Mouse (Mus musculus) cerebellum, postnatal 25 days (tissue): ENCODE measurements around the gene Ica1.

Source experiments
- DNase-seq, 2 experiments: peaks; one replicate each; pipeline ENCODE4 v3.0.0; 2021; ENCODE audit warnings: mixed read lengths in 2 of 2

The Ica1 gene

DNA sequence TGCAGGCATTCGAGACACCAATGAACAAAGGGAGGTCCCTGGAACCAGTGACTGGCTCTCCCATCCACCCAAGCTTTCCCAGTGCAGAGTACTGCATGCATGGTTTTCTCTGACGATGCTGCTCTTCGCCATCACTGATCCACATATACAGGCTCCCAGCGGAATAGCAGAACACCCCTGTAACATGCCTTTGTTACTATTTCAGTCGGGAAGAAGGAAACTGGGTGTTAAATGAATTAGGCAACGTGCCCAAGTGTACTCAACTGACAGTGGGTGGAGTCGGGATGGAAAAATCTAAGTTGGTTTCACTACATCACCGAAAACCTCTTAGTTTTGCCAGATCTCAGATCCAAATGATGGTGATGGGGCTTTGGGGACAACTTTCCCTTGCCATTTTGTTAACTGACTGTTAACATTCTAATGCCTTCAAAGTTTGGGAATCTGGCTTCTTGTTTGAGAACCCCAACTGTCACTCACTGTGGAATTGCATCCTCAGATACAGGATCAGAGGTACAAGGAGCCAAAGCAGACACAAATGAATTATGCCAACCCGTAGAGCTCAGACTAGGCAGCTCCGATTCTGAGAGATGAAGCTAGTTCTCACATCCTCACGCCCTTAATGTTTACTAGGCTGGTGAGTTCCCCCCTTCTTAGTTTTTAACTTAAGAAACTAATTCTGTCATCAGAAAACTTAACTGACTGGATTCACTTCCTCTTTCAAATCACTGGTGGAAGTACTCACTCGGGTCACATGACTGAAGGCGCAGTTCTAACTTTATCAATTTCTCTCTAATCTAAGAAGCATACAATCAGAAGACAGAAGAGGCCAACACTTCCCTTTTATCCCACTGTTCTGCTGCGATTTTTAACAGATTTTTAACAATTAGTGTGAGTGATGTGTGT, 91.4 kb downstream of the Ica1 start:
- DNase-seq: no peak

DNA sequence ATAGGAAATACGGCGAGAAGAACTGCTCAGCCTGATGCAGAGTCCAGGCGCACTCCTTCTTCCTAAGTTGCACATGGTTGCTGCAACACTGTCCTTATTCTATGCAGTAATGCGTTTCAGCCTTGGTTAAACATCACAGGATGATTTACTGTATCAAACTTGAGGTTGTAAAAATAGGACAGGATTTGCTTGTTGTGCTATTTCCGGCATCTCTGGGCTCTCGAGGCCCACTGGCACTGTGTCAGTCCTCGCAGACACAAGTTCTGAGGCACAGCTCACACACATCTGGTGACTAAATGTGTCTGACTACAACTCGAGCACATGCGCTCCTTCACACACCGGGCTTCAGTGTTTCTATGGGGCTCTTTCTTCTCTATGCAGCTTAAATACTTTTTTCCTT, 94.9 kb downstream of the Ica1 start:
- DNase-seq: no peak

DNA sequence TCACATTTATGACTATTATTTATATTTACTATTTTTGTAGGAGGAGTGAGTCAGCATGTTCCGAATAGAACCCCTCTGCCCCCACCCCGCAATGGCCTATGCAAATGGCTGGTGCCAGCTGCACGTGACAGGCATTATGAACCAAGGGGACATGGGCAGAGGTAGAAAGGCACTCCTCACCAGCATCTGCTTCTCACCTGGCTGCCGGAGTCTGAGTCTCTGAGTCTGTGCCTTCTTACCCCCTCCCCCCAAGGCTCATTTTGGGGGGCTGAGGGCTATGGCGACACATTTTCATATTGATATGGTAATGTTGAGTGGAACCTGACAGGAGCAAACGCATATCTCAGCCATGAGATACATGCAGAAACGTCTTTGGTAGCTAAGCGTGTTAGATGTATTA, 97.4 kb downstream of the Ica1 start:
- no peak for DNase-seq

DNA sequence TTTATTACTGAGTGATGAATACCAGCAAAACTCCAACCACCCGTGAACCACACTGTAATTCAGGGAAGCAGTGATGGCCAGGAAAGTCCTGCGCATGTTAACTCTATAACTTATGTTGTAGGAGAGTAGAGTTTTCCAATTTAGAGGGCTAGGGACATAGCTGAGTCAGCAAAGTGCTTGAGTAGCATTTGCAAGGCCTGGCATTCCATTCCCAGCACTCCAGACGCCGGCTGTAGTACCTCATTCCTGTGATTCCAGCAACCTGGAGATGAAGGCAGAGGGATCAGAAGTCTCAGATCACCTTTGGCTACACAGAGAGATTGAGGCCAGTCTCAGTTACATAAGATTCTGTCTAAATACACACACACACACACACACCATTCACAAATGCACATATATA, 105.3 kb downstream of the Ica1 start:
- no peak for DNase-seq

DNA sequence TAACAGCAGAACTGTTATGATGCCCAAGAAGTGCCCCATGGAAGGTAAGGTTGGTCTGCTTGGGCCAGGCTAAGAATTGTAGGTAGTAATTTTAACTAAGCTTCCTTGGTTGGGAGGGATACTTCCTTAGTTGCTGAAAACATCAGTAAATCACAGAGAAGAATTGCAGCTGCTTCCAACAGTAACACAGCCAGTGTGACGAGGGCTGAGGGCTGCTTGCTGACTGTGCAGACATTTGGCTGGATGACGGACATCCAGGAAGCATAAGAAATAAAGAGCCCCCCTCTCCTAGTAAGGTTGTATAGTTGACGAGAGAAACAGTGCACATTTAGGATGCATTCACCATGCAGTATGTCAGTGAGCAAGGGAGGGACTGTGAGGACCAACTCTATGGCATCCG, 108.9 kb downstream of the Ica1 start:
- no peak for DNase-seq

DNA sequence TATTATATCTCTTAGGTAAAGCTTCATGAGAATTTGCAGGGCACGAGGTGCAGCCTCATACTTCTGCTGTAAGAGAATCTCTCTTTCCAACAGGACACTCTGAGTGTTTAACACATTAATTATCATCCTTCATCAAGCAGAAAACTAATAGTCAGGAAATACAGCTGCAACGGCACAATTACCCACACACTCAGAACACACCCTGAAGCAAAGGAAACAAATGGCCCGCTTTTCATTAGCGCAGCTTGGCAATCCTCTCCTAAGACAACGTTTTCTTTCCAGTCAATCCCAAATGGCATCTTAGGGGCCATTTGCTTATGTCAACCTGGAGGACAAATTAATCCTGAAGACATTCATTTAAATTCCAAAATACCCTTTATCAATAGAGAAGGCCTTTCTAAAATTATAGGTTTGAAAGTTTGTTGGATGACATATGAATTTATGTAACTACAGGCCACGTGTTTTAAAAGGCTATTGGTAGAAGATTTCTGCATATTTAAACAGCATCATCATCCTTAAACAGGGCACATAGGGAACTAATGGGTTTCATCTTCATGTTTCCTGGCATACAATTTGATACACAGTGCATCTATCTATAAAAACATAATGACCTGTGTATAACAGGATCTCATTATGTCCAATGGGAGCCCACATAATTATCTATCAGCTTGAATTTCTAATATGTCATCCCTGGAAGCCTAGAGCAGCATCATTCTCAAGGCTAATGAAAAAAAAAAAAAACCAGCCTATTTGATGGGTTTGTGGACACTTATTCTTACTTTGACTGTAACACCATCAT, 110.1 kb downstream of the Ica1 start:
- no peak for DNase-seq

DNA sequence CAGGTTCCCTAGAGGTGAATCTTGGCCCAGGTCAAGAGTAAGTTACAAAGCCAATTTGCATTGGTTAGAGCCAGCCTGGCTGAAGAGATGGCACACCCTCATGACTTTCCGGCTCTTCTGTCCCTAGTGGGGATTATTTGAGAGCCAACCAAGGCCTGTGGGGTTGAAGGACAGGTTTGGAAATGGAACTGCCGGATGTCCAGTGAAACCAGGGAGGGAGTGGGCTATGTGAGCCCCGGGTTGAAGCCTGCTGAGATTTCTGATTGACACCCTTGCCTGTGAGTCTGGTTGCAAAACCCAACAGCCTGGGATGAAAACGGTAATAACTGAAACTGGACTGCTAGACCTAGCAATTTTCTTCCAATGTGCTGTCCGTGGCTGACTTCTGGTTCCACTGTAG, 112.5 kb downstream of the Ica1 start:
- no peak for DNase-seq

DNA sequence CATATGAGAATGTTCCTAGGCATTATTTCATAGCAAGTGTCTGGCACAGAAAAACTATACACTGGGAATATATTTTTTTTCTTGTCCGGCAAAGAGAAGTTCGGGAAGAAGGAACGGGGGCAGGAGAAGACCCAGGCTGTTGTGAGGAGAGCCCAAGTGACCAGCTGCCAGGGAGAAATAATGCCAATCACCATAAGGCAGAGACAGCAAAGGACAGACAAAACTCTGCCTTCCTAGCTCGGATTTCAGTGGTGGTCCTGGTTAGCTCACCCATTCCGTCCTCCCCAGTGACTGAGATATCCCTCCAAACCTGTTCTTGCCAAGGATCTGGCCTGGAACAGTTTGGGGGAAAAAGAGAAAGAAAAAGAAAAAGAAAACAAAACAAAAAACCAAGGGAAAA, 113.3 kb downstream of the Ica1 start:
- DNase-seq: no peak

DNA sequence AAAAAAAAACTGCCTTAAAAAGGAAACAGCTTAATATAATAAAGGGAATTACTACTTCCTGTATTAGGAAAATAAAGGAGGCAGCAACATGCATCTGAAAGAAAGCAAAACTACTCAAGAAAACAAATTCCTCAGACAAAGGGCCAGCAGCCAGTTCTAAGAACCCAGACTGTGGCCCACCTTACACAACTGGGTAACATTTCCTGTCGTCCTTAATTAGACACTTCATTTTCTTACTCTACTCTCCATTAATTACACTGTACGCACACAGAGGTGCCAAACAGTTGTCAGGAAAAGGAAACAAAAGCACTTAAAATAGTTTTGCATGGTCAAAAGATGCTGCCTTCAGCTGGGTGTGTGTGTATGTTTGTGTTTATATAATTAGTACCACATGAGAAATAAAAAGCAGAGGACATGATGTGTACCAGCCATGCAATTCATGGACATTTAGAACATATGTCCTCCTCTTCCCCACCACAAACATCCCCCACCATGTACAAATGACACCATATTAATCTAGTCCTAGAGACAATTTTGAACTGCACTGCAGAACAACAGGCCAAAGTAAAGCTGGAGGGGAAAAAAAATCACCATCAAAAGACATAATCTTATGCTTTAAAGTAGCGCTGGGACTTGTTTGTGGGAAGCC, 115.1 kb downstream of the Ica1 start:
- DNase-seq: no peak

DNA sequence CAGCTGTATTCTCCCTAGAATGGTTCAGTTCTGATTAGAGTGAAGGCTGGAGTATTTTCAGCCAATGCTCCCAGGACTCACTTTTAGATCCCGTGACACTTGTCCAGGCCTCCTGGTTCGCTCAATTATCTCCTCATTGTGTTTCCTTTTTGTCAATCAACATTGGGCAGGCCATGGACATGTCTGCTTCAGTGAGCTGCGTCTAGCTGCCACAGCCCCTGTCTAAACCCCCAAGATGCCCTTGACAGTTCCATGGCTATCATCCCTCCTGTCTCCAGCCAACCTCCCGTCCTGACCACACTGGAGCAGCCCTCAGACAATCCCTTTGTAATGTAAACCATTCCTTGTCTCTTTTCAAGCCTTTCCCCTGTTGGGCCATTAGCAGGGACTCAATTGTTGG, 116.9 kb downstream of the Ica1 start:
- DNase-seq: no peak

DNA sequence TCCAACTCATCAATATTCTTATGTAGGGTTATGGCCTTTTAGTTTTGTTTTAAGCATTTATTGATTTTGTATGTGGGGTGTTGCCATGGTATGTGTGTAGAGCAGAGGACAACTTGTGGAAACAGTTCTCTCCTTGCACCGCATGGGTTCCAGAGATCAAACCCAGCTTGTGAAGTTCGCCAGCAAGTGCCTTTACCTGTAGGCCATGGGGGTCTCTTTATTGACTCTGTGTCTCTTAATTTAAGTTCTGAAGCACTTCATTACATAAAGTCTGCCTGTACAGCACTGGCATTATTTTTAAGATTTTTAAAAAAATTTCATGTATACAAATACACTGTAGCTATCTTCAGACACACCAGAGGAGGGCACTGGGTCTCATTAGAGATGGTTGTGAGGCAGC, 118.2 kb downstream of the Ica1 start:
- no peak for DNase-seq

DNA sequence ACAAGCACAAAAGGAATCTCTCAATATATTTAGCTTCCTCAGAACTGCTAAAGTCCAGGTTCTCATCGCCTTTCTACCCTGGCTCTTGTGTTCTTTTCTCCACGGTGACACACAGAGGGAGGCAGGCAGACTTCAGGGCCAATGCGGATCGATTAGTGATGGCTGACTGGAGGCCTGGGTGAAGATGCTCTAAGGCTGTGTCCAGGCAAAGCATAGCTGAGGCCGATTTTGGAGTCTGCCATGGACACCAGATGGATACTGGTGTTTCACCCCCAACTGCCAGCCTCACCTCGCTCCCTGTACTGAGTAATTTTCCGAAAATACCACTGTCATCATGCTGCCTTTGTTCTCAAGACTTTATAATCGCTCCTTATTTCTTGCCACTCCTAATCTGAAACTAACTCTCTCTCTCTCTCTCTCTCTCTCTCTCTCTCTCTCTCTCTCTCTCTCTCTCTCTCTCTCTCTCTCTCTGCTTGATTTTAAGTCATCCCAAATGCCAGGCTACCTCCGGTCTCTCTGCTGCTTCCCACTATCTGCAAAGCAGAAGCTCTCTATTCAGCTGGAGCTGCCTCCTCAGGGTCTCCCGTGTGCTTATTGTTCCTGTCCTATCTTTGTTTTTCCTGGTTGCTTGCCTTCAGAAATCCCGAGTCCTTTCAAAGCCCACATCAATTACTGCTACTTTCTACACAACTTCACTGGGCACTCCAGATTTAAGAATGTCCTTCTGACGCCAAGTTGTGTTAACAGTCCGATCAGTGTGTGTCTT, 118.9 kb downstream of the Ica1 start:
- DNase-seq: peak; percentile 84 to 88

DNA sequence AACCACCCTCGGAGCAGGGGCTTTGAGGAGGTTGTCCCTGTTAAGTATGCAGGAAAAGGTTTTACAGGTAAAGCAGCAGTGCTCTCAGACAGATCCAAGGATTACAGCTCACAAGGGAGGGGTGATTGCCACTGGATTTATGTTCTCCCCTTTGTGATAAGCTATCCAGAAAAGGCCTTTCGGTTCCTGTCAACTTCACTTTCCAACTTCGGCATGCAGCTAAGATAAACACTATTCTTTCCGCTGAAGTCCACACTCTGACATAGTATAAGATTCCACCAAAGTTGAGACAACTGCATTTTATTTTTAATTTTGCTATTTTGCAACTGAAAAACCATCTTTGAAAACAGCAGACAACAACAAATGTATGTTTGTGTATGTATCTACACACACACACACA, 119.9 kb downstream of the Ica1 start:
- no peak for DNase-seq

DNA sequence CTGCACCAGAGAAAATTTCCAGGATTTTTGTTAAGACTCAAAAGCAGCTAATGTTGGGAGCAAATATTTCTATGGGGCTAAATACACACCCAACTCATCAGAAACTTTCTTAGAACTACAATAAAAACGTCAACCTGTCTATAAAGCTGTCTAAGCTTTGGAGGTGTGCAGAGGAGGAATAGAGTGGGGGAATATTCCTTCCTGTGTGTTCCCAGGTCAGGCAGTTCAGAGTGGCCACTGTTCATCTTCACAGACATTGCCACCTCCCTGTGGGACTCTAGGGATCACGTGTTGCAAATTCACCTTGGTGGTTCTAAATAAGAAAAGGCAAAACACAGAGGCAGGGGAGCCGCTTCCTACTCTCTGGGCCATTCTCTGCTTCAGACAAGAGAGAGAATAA, 120.8 kb downstream of the Ica1 start:
- no peak for DNase-seq

DNA sequence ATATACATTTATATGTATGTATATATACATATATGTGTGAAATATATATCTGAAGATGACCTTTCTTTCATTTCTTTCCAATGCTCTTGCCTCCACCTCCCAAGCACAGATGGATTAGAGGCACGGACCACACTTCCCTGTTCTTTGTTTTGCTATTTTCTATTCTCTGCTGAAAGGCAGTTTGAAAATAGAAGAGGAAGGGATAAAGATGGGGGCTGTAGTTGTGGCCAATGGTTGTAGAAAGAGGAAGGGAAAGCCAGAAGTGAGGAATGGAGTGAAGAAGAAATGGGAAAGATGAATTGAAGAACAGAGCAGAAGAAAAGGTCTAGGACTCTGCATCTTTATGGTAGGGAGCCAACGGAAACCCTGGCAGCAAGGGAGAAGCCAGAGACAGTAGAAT, 122.8 kb downstream of the Ica1 start:
- no peak for DNase-seq

DNA sequence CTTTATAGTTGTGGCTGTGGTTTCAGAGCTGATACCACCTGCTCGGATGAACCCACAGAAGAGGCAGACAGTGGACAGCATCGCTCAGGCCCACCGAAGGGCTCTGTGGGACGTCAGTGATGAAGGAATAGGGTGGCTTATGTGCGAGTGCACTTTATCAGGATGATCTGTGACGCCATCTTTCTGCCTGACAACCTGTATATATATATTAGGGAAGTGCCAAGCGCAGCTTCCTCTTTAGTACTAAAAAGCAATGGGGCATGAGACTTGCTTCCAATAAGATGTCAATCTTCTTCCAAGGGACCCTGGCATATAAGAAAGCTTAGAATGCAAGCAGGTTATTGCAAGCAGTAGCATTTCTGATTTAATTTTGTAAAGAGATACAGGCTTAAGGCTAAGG, 127.9 kb downstream of the Ica1 start:
- DNase-seq: no peak

DNA sequence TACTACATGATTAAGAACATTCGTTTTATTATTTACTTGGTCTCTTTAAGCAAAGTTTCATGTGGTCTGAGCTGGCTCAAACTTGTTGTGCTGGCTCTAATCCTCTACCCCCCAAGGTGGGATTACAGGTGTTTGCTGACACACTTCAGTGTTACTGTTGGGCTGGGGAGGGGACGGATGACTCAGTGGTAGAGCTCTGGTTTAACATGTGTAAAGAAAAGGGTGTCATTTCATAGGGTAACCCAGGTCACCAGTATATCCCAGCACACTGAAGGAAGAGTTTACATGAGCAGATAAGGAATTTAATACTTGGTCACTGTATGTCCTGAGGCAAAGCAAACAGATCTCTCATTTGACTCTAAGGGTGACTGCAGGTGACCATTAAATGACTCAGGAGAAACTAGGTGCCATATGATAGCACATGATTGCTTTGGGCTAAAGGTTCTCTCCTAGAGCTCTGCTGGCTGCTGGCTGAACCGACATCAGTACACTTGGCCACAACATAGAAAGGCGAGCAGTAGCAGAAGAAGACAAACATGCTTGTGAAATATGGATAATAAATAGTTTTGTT, 128.9 kb downstream of the Ica1 start:
- no peak for DNase-seq

DNA sequence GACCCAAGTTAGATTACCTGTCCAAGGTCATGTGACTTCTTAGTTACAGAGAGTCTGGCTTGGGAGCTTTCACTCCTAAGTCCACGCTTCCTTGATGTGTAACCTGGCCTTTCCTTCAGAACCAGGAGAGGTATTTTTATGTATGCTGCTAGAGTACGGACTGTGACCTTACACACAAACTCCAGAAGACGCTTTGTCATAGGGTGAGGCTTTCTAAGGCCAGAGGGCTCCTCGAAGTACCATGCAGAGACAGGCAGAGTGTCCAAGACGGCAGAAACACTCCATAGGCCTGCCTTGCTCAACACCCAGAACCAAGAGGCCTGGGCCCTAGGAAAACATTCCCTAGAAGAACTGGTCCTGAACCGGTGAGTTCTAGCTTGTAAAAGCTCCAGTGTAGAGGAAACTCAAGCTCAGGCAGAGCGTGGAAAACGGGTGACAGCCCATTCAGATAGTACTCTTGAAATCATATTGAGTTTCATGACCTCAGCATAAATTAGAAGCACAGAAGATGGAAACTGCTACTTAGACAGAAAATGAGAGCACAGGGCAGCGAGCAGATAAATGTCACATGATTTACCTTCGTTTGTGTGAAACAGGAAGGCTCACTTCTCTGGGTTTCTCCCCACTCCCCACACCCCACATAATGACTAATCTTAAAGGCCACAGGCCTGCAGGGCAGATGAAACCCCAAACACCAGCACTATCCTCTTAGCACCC, 129.9 kb downstream of the Ica1 start:
- DNase-seq: no peak

DNA sequence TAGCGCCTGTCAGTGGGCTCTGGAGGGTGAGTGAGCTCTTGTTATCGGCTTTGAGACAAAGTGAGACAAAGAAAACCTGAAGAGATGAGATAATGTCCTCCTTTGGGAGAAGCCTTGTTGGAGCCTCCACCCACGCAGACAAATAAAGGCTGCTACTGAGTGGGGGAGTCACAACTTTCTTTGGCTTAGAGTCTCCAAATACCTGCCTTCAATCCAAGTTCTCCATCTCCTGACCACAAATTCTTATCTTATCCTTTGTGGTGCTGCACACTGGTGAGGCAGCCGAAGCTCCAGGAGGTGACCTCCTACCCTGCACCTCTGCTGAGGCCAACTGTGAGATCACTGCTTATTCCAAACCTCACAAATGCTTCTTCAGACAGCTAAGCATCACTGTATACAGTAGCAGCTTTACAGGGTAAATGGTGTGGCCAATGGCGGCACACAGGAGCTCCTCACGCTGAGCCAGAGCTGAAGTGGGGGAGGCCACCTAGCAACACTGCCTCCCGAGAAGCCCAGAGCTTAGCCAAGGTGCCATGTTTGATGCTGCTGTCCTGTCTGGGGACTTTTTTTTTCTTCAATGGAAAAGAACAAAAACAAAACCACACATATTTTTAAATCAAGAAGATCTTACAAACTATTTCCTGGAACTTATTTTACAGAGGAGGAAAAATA, 130.6 kb downstream of the Ica1 start:
- DNase-seq: no peak

DNA sequence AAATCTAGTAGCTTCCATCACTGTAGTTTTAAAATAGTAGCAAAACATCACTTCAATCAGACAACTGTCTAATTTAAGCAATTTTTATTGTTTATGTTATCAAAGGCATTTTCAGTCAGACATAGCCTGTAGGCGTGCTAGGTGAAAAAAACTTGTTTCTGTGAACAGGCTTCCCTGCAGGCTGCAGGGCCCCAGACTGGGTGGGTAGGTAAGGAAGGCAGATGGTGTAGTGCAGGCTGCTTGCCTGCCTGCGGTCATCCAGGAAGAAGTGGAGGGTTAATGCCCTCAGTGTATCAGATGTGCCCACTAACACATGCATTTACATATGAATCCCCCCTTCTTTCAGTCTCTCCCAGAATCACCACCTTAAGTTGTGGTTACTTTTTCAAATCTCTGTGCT, 132.6 kb downstream of the Ica1 start:
- peak; percentile 43 to 64 for DNase-seq

DNA sequence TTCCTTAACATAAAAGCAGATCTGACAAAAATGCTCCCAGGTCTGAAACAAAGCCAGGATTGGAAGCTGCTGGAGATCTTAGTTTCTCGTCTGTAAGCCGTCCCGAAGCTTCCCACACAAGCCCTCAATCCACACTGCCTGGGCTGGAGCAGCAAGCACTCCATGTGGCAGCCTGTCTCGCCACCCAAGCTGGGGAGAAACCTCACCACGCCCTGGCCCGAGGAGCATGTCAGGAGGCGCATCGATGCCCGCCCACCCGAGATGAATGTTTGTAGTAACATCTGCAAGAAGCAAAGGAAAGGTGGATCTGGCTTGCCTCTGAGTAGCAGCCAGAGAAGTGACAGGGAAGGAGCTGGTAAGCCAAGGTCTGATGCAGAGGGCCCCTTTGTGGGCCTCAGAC, 133.6 kb downstream of the Ica1 start:
- peak in 1 of 2 experiments; percentile 39 for DNase-seq
